Mouse (Mus musculus): ENCODE results near the gene Adap1.

GRCm38 (mm10) chr5:139302101-139302500, 23.3 kb downstream of the Adap1 start:
- TF ChIP-seq CTCF (IDR thresholded peaks at IDR 0.05; ENCODE audit: low read depth) (no peak), EP300 (optimal IDR thresholded peaks at IDR 0.05) (no peak)

Measured in stomach, postnatal 0 days (tissue).